Mouse (Mus musculus) liver, postnatal 0 days (tissue): ENCODE data around the gene Zfhx3.

Experiments
- CTCF ChIP-seq: sonication (generic); IDR thresholded peaks from 2 replicates; pipeline ENCODE4 v1.5.1; 2016; ENCODE audit warnings: antibody characterized with exemption, low read depth
- EP300 ChIP-seq: IDR thresholded peaks from 2 replicates; pipeline ENCODE4 v1.6.1; 2016; ENCODE audit warnings: antibody characterized with exemption, low read depth, mild to moderate bottlenecking

- TF ChIP-seq EP300 (no peak), CTCF (no peak)
Measured at GRCm38 (mm10) chr8:108748095-108748494, 805.7 kb downstream of the Zfhx3 start.
